Mouse (Mus musculus) frontal cortex, postnatal 14 days (tissue): ENCODE measurements around the gene Rnf43.

ENCODE experiments used
- DNase-seq, 2 experiments: peaks; one replicate each; pipeline ENCODE4 v3.0.0; 2022; ENCODE audit warnings: low spot score in 2 of 2

Gene Rnf43

DNA sequence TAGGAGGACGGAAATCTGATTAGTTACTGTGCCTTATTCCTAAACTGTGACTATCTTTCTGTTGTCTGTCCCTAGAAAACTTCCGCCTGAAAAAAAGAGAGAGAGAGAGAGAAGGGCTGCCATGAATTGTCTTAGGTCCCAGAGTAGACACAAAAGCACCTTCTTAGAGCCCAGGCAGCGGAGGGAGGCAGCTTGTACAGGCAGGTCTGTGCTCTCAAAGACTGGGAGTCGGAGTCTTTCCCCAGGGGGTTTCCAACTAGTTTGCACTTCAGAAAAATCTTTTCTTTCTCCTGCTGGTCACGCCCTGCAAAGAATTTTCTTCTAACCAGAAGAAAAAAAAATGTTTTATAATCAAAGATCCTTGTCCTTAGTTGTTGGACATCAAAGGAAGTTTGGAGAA is 15.2 kb downstream of the Rnf43 start:
- DNase-seq = no peak

DNA sequence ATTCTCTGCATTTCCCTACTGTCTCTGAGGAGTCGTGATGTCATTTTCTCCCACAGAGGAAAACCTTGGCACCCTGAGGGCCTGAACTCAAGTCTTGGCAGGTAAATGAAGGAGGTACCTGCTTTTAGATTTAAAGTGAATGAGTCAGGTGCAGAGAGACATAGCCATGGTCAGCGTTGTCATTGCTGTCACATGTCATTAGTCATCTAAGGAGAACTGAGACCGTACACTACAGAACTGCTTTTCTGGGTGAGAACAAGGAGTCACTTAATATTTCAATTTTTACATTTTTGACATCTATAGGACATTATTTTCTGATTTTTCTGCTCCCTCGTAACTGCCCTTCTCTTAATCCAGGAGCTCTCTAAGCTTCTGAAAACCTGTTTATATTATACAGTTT is 16.0 kb downstream of the Rnf43 start:
- no peak for DNase-seq

DNA sequence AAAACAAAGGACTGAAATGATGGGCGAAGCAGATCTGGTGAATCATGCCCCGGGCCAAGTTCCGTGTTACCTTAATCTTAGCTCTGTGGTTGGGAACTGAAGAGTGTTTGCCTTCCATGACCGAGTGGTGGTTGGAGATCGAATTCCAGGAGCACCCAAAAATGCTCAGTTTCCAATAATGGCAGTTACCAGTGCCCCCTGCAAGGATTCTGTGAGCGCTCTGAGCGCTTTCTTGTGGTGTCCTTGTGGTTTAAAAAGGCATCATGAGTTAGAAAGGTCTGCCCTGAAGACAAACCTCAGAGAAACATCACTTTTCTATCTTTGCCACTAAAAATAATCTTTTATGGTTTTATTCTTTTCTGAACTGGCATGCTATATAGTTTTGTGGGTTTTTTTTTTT is 16.5 kb downstream of the Rnf43 start:
- no peak for DNase-seq

DNA sequence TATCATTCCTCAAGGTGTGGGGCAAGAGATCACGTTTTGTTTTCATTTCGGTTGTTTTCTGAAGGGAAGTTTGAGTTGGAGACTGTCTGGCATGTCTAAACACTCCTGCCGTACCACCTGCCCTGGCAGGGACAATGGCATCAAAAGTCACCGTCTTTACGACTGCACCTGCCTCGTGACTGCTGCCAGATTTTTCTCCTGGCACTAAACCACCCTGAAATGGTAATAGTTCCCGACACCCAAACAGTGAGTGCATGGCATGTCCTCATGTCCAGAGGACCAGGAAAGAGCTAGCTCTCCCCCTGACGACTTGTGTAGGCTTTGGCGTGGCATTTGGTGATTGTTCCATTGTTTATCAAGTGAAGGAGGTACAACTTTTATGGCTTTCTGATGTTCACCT is 18.3 kb downstream of the Rnf43 start:
- DNase-seq = no peak

DNA sequence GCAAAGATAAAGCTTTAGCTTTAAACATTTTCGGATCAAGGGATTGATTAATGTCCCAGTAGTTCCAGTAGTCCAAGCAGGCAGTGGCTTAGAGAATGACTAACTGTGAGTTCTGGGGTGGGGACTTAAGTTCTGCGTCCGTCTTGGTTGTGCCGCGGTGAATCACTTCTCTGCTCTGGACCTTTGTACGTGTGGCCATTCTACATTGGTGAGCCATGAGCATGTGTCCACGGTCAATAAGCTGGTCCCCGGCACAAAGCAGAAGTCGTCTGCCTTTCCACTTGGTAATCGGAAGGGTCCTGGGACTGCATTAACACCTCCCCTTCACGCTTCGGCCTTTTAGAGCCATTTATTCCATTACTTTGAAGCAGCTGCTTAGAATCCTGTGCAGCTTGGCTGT is 19.6 kb downstream of the Rnf43 start:
- no peak for DNase-seq

DNA sequence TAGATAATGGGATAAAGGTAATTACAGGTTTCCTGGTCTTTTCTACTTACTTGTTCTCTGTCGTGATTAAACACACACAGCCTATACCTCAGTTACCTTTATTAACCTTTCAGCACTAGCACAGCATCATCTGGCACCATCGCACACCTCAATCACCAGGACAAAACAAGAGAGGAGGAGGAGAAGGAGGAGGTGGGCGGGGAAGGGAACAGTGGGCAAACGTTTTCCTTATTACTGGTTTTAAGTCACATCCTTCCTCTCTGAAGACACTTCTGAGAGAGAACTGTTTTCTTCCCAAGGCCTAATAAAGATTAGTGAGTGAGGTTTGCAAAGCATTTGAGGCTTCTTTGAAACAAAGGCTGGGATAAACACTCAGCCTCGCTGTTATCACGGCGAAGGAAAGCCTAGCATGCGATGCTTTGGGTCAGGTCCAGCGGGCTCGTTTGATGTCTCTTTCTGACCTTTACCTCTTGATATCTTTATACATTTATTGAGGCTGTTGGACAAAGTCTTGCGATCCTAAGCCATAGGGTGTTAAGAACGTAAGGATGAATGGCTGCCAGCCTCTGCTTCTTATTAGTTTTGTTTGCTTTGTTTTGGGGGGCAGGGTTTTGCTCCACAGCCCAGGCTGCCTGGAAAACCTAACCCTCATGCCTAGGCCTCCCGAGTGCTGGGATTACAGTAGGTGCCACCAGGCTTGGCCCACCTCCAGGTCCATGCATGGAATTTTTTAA is 20.5 kb downstream of the Rnf43 start:
- DNase-seq = no peak

DNA sequence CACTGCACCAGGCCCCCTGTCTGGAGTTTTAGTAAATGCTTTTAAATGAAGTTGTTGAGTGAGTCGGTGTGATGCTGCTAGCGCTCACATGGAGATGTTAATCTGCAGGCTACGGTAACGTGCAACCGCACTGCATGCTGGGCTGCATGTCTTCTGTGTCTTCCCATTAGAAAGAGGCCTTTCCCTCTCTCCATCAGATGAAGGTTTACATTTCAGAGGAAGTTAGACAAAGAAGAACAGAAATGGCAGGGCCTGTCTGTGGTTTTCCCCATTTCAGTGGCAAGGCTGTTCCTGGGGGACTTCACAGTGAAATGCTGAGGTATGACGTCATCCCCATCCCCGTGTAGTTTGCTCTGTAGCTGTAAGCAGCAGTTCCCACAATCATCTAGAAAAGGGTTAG is 23.9 kb downstream of the Rnf43 start:
- no peak for DNase-seq

DNA sequence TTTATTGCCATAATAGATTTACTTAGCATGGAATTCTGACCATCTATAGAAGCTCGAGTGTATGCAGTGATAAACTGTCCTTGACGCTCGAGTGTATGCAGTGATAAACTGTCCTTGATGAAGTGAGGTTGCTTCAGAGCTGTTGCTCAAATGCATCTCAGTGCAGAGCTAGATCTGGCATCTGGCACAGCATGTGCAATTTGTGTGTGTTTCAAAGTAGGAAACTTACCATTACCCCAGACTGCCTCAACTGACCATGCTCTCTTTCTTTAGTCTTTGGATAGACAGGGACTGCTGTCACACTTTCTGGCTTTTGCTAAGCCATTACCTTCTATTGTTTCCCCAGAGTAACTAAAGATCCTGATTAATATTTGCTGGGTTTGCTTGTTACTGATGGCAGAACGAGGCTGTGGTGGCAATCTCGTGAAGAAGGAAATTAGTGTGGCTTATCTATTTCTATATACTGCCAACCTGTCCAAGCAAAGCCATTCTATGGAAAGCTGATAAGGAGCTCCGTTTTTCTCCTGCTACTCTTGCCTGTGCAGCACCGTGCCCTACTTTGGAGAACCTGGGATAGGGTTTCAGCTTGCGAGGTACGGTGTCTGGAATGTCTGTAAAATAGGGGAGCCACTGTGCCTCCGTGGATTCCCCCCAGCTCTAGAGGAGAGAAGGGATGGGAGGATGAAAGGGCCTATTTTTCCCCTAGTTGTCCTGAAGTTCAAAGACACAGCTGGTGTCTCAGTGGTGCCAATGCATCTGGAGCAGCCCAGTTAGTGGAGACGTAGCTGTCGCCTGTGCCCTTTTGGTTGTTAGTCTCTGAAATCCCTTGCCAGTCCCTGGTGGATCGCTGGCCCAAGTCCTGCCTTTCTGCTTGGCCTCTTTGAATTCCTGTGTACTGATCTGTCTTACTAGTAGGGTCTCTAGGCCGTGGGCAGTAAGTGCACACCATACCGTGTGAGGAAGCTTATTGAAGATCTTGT is 25.0 kb downstream of the Rnf43 start:
- peak in 1 of 2 experiments; percentile 13 for DNase-seq

DNA sequence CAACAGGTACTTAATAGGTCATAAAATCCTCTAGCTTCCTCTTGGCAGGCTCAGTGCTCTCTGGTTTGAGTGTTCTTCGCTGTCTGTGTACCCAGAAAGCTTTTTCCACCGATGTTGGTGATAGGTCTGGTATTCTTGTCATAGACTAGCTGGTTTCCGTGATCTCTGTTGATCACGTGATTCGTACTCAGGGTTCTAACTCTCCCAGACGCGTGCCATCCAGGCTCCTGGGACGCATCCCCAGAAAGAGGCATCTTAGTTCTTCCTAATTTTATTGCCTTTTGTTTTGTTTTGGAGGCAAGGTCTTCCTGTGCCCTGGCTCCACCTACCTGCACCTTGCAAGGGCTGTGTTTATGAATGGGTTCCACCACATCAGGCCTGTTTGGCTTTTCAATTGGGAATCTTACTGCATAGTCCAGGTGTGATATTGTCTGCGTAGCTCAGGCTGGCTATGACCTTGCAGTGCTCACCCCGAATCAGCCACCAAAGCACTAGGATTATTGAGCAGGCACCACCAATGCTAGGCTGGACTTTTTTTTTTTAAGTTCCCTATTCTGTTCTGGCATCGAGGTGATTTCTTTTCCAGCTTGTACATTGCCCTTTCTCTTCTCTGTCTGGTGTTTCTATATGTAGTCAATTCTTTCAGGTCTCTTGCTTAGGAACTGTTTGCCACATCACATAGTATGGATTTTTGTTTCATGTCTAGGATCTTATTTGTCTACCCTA is 26.1 kb downstream of the Rnf43 start:
- no peak for DNase-seq

DNA sequence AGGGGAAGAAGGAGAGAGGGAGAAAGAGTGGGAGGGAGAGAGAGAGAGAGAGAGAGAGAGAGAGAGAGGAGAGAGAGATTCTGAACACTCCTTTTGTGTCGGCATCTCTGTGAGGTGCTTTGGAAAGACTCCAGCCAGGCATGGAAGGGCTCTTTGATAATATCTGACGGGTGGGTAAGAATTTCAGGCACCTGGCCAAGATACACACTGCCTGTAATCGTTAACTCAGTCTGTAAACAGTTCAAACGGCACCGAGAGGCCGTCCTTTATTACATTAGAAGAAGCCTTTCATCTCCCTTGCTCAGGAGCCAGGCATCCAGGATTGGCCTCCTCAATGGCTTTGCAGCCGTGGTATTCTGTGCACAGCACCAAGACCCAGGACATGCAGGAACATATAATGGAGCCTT is 26.9 kb downstream of the Rnf43 start:
- DNase-seq = peak in 1 of 2 experiments; percentile 20

DNA sequence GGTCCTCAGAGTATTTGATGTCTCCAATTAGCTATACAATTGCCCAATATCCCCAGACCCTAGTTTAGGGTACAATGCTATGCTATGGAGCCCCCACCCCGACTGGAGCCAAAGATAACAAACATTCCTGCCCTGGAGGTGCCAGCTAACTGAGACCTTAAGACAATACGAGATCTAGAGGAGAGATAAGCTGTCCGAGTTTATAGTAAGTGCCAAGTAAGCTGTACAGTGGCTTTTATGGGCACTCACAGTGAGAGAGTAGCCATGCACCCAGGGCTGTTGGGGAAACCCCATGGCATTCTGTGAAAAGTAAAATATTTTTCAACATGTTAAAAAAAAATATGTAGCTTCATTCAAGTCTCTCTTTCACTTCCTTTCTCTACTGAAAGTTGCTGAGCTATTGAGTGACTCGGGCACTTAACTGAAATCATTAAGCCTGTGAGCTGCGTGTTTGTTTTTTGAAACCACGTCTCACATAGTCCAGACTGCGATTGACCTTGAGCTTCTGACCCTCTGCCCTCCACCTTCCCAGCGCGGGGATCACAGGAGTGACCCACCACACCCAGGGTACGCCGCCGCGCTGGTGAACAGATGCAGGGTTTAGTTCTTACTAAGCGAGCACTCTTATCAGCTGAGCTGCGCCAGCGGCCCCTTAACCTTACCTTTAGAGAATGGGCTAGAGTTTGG is 27.7 kb downstream of the Rnf43 start:
- DNase-seq = no peak

DNA sequence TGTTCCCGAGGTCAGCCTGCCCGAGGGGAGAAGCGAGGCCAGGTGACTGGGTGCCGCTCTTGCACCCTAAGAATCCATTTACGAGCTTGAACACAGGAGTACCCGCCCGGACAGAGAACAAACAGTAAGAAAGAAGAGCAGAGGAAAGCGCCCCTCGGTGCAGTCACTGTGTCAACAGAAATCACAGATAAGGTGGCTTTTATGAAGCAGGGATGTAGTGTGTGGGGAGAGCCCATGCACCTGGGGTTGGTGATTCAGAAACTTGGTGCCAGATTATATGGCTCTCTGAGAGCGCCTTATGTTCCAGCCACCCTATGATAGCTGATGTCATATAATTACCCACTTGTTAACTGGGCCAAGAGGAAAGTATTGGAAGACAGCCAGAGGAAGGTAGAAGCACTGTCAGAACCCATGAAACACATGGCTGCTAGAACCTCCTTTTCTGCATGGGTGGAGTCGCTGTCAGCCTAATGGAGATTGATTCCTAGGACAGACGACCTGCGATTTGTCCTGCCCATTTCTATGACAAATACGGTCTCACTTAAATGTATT is 34.7 kb downstream of the Rnf43 start:
- no peak for DNase-seq

DNA sequence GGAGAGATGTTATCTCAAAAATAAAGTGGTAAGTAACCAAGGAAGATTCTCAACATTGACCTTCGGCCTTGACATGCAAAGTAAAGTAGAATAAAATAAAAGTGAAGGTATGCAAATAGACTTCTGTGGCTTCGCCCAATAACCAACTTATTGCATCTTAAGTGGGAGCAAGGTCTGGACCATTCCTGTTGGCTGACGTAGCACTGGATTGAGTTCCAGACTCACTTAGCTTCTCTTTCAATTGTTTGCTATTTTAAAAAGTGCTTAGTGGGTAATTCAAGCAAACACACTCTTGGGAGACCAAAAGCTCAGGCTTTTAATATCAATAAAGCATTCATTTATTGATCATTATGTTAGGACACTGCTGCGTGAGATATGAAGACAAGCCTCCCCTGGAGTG is 35.6 kb downstream of the Rnf43 start:
- DNase-seq = no peak

DNA sequence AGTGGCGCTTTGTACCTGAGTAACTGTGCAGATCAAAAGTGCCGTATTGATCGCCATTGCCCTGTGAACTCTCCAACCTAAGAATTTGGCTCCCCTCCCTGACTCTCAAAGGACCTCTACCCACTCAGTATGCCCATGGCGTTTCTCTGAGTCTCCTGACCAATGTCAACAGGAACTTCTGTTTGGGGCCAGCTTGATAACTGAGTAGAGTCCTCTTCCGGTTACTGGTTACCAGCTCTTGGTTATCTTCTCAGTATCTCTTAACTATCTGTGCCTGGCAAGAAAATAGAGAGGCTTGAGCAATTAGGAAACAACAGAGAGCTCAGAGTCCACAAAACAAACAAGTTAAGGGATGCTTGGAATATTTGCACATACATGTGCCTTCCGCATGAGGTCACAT is 38.6 kb downstream of the Rnf43 start:
- no peak for DNase-seq

DNA sequence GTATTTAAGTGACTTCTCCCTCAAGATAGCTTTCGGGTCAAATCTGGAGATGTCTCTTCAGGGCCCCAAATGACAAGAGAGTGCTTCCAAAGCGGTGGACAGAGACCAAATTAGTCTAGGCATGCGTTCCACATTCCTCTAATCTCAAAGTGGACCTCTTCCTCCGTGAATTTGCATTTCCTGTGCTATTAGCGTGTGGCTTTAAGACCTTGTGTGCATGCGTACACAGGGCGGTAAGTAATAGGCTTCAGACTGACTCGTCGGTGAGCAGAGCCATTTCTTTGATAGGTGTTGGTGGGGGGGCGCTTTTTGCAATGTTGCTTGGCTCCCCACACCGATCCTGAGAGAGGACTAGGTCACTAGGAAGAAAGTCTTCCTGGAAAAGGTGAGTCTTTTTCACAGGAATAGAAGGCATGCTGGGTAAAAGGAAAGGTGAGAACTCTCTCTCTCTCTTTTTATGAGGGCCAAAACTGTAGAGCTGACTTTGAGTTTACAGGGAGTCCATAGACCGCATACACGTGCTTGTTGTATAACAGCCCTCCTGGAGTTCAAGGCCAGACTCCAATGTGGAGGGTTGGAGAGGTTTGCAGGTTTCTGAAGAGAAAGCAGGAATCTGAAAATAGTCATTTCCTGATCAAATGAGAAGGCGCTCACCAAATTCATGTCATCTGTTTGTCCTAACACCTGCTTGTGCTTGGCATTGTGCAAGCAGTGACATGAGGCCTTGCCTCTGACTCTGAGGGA is 39.5 kb downstream of the Rnf43 start:
- no peak for DNase-seq

DNA sequence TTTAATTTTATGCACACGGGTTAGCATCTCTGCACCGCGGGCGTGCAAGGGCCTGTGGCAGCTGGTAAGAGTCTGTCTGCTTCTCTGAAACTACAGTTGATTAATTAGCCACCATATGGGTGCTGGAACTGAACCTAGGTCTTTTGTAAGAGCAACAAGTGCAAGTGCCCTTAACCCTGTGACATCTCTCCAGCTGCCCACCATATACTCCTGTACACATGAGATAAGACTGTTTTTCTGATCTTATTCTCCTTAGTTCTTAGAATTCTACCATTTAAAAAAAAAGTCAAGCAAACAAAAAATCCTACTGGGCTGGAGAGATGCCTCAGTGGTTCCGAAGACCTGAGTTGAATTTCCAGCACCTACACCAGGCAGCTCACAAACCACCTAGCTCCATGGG is 41.1 kb downstream of the Rnf43 start:
- no peak for DNase-seq

DNA sequence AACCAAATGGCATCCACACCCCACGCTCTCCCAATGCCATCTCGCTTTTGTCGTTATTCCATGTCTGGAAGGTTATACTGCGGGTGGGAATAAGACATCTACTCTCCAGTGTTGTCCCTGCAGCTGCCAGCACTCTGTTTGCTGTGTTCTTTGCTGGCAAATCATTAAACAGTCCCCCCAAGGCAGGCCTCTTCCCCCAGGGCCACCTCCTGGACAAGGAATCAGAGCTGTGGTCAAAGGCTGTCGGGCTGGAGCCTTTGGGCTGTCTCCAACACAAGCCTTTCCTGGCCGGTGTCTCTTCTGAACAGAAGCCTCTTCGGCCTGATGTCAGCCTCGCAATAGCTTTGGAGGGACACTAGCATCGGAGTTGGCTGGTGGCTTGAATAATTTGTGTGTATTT is 41.8 kb downstream of the Rnf43 start:
- no peak for DNase-seq

DNA sequence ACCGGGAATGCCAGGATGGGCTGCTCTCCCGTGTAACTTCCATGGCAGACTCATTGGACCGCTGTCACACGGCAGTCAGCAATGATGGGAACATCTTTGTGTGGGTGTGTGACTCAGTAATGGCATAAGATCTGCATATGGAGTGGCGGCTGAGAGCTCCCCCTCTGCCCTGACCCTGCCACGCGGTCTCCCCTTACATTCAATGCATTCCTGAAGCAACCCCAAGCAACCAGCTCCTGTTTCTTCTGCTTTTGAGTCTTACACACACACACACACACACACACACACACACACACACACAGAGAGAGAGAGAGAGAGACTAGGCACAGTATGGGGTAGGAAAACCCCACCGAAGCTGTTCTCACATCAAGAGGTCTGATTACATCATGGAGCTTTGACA is 45.0 kb downstream of the Rnf43 start:
- DNase-seq = no peak

DNA sequence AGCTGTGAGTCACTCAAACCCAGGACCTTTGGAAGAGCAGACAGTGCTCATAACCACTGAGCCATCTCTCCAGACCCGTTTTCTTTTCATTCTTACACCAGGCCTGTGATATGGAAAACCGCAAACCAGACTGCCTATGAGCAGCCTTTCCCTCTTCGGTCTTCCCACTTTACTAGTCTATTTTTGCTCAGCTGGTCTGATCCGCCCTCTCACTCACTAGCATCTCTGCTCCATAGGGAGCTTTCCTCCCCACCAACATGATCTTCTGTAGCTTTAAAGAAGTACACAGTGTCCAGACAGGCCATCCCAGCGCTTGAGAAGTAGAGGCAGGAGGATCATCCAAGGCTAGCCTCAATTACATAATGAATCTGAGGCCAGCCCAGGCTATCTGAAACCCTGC is 46.5 kb downstream of the Rnf43 start:
- no peak for DNase-seq

DNA sequence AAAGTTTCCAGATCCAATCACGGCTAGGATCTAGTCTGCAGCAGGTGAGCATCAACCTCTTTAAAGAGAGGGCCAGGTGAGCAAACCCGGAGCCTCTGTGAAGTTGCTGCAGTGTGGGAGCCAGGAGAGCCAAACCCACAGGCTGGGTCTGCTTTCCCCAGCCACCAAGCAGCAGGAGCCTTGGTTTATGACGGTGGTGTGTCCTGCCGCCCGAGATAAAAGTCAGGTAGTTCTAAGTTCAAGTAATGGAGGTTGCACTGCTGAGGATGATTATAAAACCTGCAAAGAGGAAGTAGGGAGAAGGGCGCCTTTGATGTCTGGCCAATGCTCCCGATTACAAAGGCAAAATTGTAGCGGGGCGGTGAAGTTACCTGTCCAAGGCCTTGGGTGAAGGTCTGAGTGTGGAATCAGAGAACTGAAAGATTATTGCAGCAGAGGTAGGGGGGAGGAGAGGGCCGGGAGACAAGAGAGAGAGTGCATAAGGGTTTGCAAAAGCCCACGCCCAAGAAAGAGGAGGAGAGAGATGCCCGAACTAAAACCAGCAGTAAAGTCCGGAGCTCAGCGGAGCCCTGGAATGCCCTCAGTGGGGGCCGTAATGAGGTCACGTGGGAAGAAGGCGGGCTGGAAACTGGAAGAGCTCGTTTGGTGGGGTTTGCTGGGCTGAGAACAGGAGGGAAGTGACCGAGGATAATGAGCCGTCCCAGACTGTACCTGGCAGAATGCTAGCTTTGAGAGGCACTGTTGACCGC is 47.2 kb downstream of the Rnf43 start:
- DNase-seq = no peak
